In the genomic region with DNA sequence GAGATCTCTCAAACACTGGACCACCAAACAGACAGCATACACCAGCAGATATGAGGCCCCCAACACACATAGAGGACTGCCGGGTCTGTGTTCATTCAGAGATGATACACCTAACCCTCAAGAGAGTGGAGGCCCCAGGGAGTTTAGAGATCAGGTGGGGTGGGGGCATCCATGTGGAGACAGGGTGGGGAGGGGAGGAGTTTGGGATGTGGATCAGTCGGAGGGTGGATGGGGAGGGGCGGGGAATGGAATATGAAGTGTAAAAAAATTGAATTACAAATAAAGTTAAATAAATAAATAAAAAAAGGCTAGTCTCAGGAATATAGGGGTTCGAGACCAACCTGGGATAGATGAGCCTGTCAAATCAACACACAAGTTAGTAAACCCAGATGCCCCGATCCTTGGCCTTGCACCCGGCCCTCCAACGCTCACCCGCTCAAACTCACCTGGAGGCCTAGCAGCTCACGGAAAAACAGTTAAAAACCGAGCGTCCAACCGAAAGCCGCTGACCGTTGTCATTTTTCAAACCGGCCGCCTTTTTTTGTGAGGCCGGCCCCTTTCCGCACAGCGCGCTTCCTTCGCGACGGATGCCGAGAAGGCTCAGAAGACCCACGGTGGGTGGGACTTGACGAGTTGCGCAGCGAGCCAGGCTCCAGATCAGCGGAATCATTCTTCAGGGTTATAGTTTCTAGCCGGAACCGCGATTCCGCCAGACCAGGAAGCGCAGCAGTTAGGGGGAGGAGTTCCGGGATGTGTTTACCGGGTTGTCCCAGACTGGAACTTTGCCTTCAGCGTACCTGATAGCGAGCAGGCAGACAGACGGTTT, we compare ENCODE assay signal across 8 mouse cellular contexts. TPM values are rescaled to one million over a fixed set of nuclear protein-coding genes. Genes with fewer than 3 reads are reported as not detected.
DNase-seq lines count a peak whose midpoint lies in the region; ATAC-seq lines count a peak whose summit lies in the region.

A gene (minus strand): TSS at position 589 of the 826 bp plus-strand sequence.

- ATAC-seq in megakaryocyte progenitor cell, adult 5-6 weeks (replicated peaks; ENCODE audit: poor library complexity) = peak; percentile 99

- DNase-seq in adipocyte (ENCODE audit: low spot score) = peak; percentile 99
- DNase-seq in embryo, embryonic 10 days (ENCODE audit: low spot score) = peak; percentile 98
- DNase-seq in gastrocnemius, postnatal 10 days = peak; percentile 94
- peak; percentile 100 for DNase-seq in induced T-regulatory cell, adult 2 months (ENCODE audit: low read depth)
- peak; percentile 95 to 99 for DNase-seq in left cerebral cortex, adult 9 months (ENCODE audit: low spot score in 2 of 2)
- peak; percentile 98 for DNase-seq in right cerebral cortex, postnatal 14 days
- peak; percentile 98 for DNase-seq in urinary bladder, postnatal 36 days (ENCODE audit: low spot score in 2 of 2)

RNA-seq across cellular contexts. Expression of the gene that starts here (rescaled TPM):
- total RNA-seq in gastrocnemius, postnatal 10 days (2021) = 1 to 10 TPM; 6.8 to 8.4 TPM
- total RNA-seq in megakaryocyte progenitor cell, adult 5-6 weeks (2015) = 69.4 and 84.3 TPM in 2 replicates
- total RNA-seq in megakaryocyte progenitor cell, adult 5-6 weeks (2017) = 148 and 151 TPM in 2 replicates

Comparison
In these comparisons a context has a peak if more than half of its experiments do, and no peak if none do; other contexts are left out.
1. Peak in every context shown above with its lines: DNase-seq and ATAC-seq.
2. RNA of the gene that starts here (total RNA-seq): 69.4 to 151 TPM in megakaryocyte progenitor cell, adult 5-6 weeks; 6.8 to 8.4 TPM in gastrocnemius, postnatal 10 days; every median in the first group is over 4 times any median in the second.